Mouse (Mus musculus) brain, embryonic 14.5 days (tissue): ENCODE results near the gene Ahctf1. TPM values are rescaled to one million over a fixed set of nuclear protein-coding genes. Genes with fewer than 3 reads are reported as not detected.

Source experiments
- DNase-seq: peaks from one replicate; pipeline ENCODE4 v3.0.0-alpha.2; 2011; ENCODE audit warnings: low read depth
- CTCF ChIP-seq: fragments of 200-500 bp; IDR thresholded peaks from 2 replicates; pipeline ENCODE4 v1.5.1; 2012; ENCODE audit warnings: inconsistent platforms, mild to moderate bottlenecking, moderate library complexity, borderline replicate concordance; ENCODE audit not compliant: insufficient read depth, insufficient read length; ENCODE audit errors: extremely low read depth
- POLR2A ChIP-seq: fragments of 200-500 bp; IDR thresholded peaks from 2 replicates; pipeline ENCODE4 v1.6.1; 2012; ENCODE audit warnings: mild to moderate bottlenecking, inconsistent platforms, borderline replicate concordance; ENCODE audit not compliant: poor library complexity, insufficient read depth, insufficient read length, severe bottlenecking; ENCODE audit errors: extremely low read depth
- polyA plus RNA-seq: library from polyadenylated mRNA; depleted of rRNA; stranded (reverse); fragments of >200 nt; gene quantifications from 2 replicates; pipeline ENCODE4 v1.2.3, GENCODE M21; 2012; rRNA removed

Gene Ahctf1
- polyA plus RNA-seq = 30.3 and 32.3 TPM in 2 replicates

- 0 out of 2 replicates have a peak, but pooled peaks have one; percentile 1 for TF ChIP-seq CTCF
- peak; percentile 91 for TF ChIP-seq POLR2A
- DNase-seq = peak; percentile 100
Measured at GRCm38 (mm10) chr1:179803513-179804139, at the start of gene Ahctf1. Gene Ahctf1 (minus strand): TSS chr1:179803680.

GRCm38 (mm10) chr1:179847759-179848389 lies 44.4 kb upstream of the Ahctf1 start:
- TF ChIP-seq CTCF = peak; percentile 89
- no peak for TF ChIP-seq POLR2A
- DNase-seq = peak; percentile 73

- DNase-seq = no peak
- TF ChIP-seq POLR2A (no peak), CTCF (no peak)
Measured at GRCm38 (mm10) chr1:179847173-179847572, 43.7 kb upstream of the Ahctf1 start.

GRCm38 (mm10) chr1:179845832-179846499 lies 42.5 kb upstream of the Ahctf1 start:
- peak; percentile 13 for DNase-seq
- TF ChIP-seq POLR2A (no peak), CTCF (no peak)

GRCm38 (mm10) chr1:179844894-179845293 lies 41.4 kb upstream of the Ahctf1 start:
- peak; percentile 66 for DNase-seq
- TF ChIP-seq POLR2A = no peak
- TF ChIP-seq CTCF = peak; percentile 63; the same call in 1 of the 2 replicates

GRCm38 (mm10) chr1:179843981-179844380 lies 40.5 kb upstream of the Ahctf1 start:
- TF ChIP-seq CTCF (no peak), POLR2A (no peak)

GRCm38 (mm10) chr1:179842568-179842967 lies 39.1 kb upstream of the Ahctf1 start:
- TF ChIP-seq CTCF (no peak), POLR2A (no peak)
- DNase-seq = peak; percentile 39

More at GRCm38 (mm10) chr1:179843981-179844380, 40.5 kb upstream of the Ahctf1 start:
- peak; percentile 27 for DNase-seq

GRCm38 (mm10) chr1:179836426-179837404 lies 33.2 kb upstream of the Ahctf1 start:
- no peak for DNase-seq
- TF ChIP-seq POLR2A (no peak), CTCF (no peak)

- no peak for DNase-seq
- TF ChIP-seq CTCF (no peak), POLR2A (no peak)
Measured at GRCm38 (mm10) chr1:179835753-179836425, 32.4 kb upstream of the Ahctf1 start.

- DNase-seq = no peak
- no peak for TF ChIP-seq CTCF
Measured at GRCm38 (mm10) chr1:179833596-179833995, 30.1 kb upstream of the Ahctf1 start.
